Mouse (Mus musculus) midbrain, postnatal 0 days (tissue): Measurements from ENCODE around the gene Atf5. TPM values are rescaled to one million over a fixed set of nuclear protein-coding genes. Genes with fewer than 3 reads are reported as not detected.

Experiments used
- ATAC-seq: fragments of 200-750 bp; cut with Nextera tagmentation; 2 replicates; pipeline ENCODE4 v1.8.0; 2017; ENCODE audit warnings: moderate number of reproducible peaks, mild to moderate bottlenecking, moderate TSS enrichment, moderate library complexity; ENCODE audit not compliant: low FRiP score
- DNase-seq: peaks from one replicate; pipeline ENCODE4 v3.0.0-alpha.2; 2015; ENCODE audit warnings: low spot score
- H3K27ac ChIP-seq: fragments of 300-500 bp; sonication (generic); 2 replicates; pipeline ENCODE4 v1.5.1; 2014; ENCODE audit warnings: low read depth, mild to moderate bottlenecking, low read length, mixed read lengths
- H3K27me3 ChIP-seq: fragments of 300-500 bp; sonication (generic); 2 replicates; pipeline ENCODE4 v1.6.1; 2014; ENCODE audit warnings: low read length, control low read depth, mixed read lengths; ENCODE audit not compliant: insufficient read depth
- H3K36me3 ChIP-seq: fragments of 300-500 bp; sonication (generic); 2 replicates; pipeline ENCODE4 v1.6.1; 2014; ENCODE audit warnings: low read length, control low read depth, mixed read lengths; ENCODE audit not compliant: insufficient read depth
- H3K4me1 ChIP-seq: fragments of 300-500 bp; sonication (generic); 2 replicates; pipeline ENCODE4 v1.6.1; 2014; ENCODE audit warnings: mild to moderate bottlenecking, control low read depth, antibody characterized with exemption, low read length, mixed read lengths; ENCODE audit not compliant: insufficient read depth
- H3K4me2 ChIP-seq: fragments of 300-500 bp; sonication (generic); 2 replicates; pipeline ENCODE4 v1.6.1; 2014; ENCODE audit warnings: low read depth, mild to moderate bottlenecking, low read length, mixed read lengths; ENCODE audit not compliant: poor library complexity, severe bottlenecking
- H3K4me3 ChIP-seq: fragments of 300-500 bp; sonication (generic); 2 replicates; pipeline ENCODE4 v1.5.1; 2014; ENCODE audit warnings: low read depth, mild to moderate bottlenecking, low read length, moderate library complexity
- H3K9ac ChIP-seq: fragments of 300-500 bp; sonication (generic); replicated peaks from 2 replicates; pipeline ENCODE4 v1.6.1; 2014; ENCODE audit warnings: mild to moderate bottlenecking, low read length, moderate library complexity, mixed read lengths; ENCODE audit not compliant: poor library complexity, severe bottlenecking
- H3K9me3 ChIP-seq: fragments of 300-500 bp; sonication (generic); 2 replicates; pipeline ENCODE4 v1.6.1; 2016; ENCODE audit warnings: low read length, control low read depth
- CTCF ChIP-seq: IDR thresholded peaks from 2 replicates; pipeline ENCODE4 v1.5.1; 2016; ENCODE audit warnings: antibody characterized with exemption, mild to moderate bottlenecking
- WGBS: fragments of 180-500 bp; shearing (Covaris S2); extraction: QIAGEN DNeasy Blood & Tissue Kit; methylation state at CpG from one replicate; pipeline ENCODE4 v1.1.7; 2014; 5-methylcytosine and 5-hydroxymethylcytosine counted together
- polyA plus RNA-seq: library from polyadenylated mRNA; unstranded; fragments of >200 nt; fragmentation: Nextera tagmentation; extraction: Ambion mirVana; gene quantifications from 2 replicates; pipeline ENCODE4 v1.2.1, GENCODE M21; 2015
- total RNA-seq: library from RNA; depleted of rRNA; stranded (reverse); fragments of >200 nt; gene quantifications from 2 replicates; pipeline ENCODE4 v1.2.3, GENCODE M21; 2014

The Atf5 gene
- total and polyA plus RNA-seq, 2 experiments from 2014 or later, result 3.7 to 4.8 TPM

GRCm38 (mm10) chr7:44847772-44848171 is 31.3 kb upstream of the Atf5 start:
- peak overlapping the region; percentile 64 for H3K4me3 ChIP-seq
- H3K27ac ChIP-seq, result peak overlapping the region; percentile 71; the same call in 1 of the 2 replicates
- peaks cover 44% of the 10 kb centered on the region for H3K36me3 ChIP-seq
- H3K4me2 ChIP-seq, result peak overlapping the region; percentile 70
- no peaks in the 10 kb centered on the region for H3K27me3 ChIP-seq
- ATAC-seq (no peak), DNase-seq (no peak)
- no peak for TF ChIP-seq CTCF
- peaks cover 13% of the 10 kb centered on the region; the same call in 1 of the 2 replicates for H3K4me1 ChIP-seq
- WGBS, result 77% methylated on average over 5 of the region's 5 CpGs
- H3K9me3 ChIP-seq, result no peaks in the 10 kb centered on the region
- peak overlapping the region; percentile 57 for H3K9ac ChIP-seq

GRCm38 (mm10) chr7:44846804-44847203 is 30.3 kb upstream of the Atf5 start:
- H3K27ac ChIP-seq, result no peak overlapping the region
- no peak overlapping the region for H3K4me2 ChIP-seq
- ATAC-seq (no peak), DNase-seq (no peak)
- WGBS, result 92% methylated on average over 7 of the region's 7 CpGs
- no peak for TF ChIP-seq CTCF
- peaks cover 51% of the 10 kb centered on the region for H3K36me3 ChIP-seq
- peaks cover 13% of the 10 kb centered on the region; the same call in 1 of the 2 replicates for H3K4me1 ChIP-seq
- no peak overlapping the region for H3K4me3 ChIP-seq
- H3K9me3 ChIP-seq, result no peaks in the 10 kb centered on the region
- no peak overlapping the region for H3K9ac ChIP-seq
- no peaks in the 10 kb centered on the region for H3K27me3 ChIP-seq

GRCm38 (mm10) chr7:44845006-44845405 is 28.5 kb upstream of the Atf5 start:
- Histone ChIP-seq H3K27me3 (0 out of 2 replicates have a peak, but pooled peaks cover 3% of the 10 kb centered on the region), H3K4me3 (no peak overlapping the region), H3K27ac (no peak overlapping the region), H3K9me3 (no peaks in the 10 kb centered on the region), H3K4me1 (peaks cover 8% of the 10 kb centered on the region; the same call in 1 of the 2 replicates), H3K4me2 (no peak overlapping the region), H3K9ac (no peak overlapping the region), H3K36me3 (peaks cover 64% of the 10 kb centered on the region)
- WGBS, result 94% methylated on average over 10 of the region's 10 CpGs
- no peak for TF ChIP-seq CTCF
- DNase-seq (no peak), ATAC-seq (no peak)

GRCm38 (mm10) chr7:44841825-44842463 is 25.5 kb upstream of the Atf5 start:
- DNase-seq, result no peak
- Histone ChIP-seq H3K4me3 (no peak overlapping the region), H3K36me3 (peaks cover 64% of the 10 kb centered on the region), H3K27me3 (0 out of 2 replicates have a peak, but pooled peaks cover 3% of the 10 kb centered on the region), H3K27ac (no peak overlapping the region), H3K9ac (no peak overlapping the region), H3K4me2 (no peak overlapping the region), H3K9me3 (no peaks in the 10 kb centered on the region), H3K4me1 (0 out of 2 replicates have a peak, but pooled peaks cover 3% of the 10 kb centered on the region)
- WGBS, result 92% methylated on average over 8 of the region's 8 CpGs
- TF ChIP-seq CTCF, result no peak
- no peak for ATAC-seq

- 62% methylated on average over 14 of the region's 14 CpGs for WGBS
- Histone ChIP-seq H3K4me3 (no peak overlapping the region), H3K4me1 (0 out of 2 replicates have a peak, but pooled peaks cover 3% of the 10 kb centered on the region), H3K27ac (no peak overlapping the region), H3K9ac (no peak overlapping the region), H3K36me3 (peaks cover 49% of the 10 kb centered on the region), H3K4me2 (peak overlapping the region; percentile 54), H3K9me3 (no peaks in the 10 kb centered on the region), H3K27me3 (0 out of 2 replicates have a peak, but pooled peaks cover 3% of the 10 kb centered on the region)
- no peak for ATAC-seq
- no peak for TF ChIP-seq CTCF
- no peak for DNase-seq
These were observed 24.0 kb upstream of the Atf5 start for GRCm38 (mm10) chr7:44840426-44840825.

GRCm38 (mm10) chr7:44839491-44840191 is 23.2 kb upstream of the Atf5 start:
- peak overlapping the region; percentile 30 for H3K4me3 ChIP-seq
- H3K27me3 ChIP-seq, result 0 out of 2 replicates have a peak, but pooled peaks cover 3% of the 10 kb centered on the region
- peaks cover 41% of the 10 kb centered on the region for H3K36me3 ChIP-seq
- no peaks in the 10 kb centered on the region for H3K9me3 ChIP-seq
- WGBS, result 3% methylated on average over 58 of the region's 58 CpGs
- ATAC-seq (peak; percentile 53), DNase-seq (peak; percentile 71)
- H3K9ac ChIP-seq, result peak overlapping the region; percentile 54
- H3K4me2 ChIP-seq, result peak overlapping the region; percentile 54
- TF ChIP-seq CTCF, result 0 out of 2 replicates have a peak, but pooled peaks have one; percentile 8
- 0 out of 2 replicates have a peak, but pooled peaks cover 3% of the 10 kb centered on the region for H3K4me1 ChIP-seq
- peak overlapping the region; percentile 9; the same call in 1 of the 2 replicates for H3K27ac ChIP-seq
